Mouse (Mus musculus): ENCODE measurements at regions not wholly inside any gene's neighbourhood (a gene's known extent, or its start where the extent isn't known, plus 50 kb on each side); places are given as distances from the start of the nearest gene placed in this dataset.

DNA sequence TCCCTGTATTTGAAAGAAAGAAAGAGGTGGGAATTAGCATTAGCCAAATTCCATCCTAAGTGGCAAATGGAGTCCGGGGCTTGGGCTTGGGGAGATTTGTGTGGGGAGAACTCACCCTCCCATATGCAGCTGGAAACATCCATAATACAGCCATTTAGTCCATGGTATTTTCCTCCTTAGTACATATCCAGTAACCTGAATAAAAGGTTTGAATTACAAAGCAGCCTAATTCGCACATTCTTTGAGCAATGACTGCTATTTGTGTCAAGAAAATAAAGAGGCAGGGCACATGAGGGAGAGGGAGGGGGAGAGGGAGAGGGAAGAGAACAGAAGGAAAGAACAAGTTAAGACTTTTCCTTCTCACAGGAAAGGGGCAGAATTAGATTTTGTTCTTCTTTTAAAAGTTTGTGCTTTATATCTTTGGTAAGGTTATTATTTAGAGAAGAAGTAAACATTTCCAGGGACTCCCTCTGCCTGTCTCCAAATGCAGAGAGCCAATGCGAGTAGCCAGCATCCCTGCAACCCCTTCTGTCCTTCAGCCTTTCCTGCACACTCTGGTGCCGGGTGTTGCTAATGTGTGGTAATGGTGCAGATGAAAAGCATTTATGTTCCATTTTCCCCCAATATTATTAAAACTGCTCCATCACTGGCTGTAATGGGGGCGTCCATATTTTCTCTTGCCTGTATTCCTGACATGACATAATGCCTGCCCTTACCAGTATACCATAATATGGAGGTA lies 530.6 kb upstream of the Lsamp start:
- no peaks in the 10 kb centered on the region for H3K36me3 ChIP-seq (ENCODE audit: control insufficient read depth, insufficient read depth, low read length)
- H3K9ac ChIP-seq (replicated peaks; ENCODE audit: low read depth, low read length), result no peak overlapping the region
- H3K4me3 ChIP-seq (ENCODE audit: low read depth, low read length), result no peak overlapping the region
- no peaks in the 10 kb centered on the region for H3K4me1 ChIP-seq (ENCODE audit: control insufficient read depth, insufficient read depth, low read length)
- no peak for ATAC-seq (ENCODE audit: insufficient number of reproducible peaks, insufficient read depth, low FRiP score, low read depth)
- no peak overlapping the region for H3K27ac ChIP-seq (ENCODE audit: low read length)
- no peak overlapping the region for H3K4me2 ChIP-seq (replicated peaks; ENCODE audit: low read depth, low read length)
- WGBS, result 61% methylated on average over 5 of the region's 5 CpGs
- no peaks in the 10 kb centered on the region for H3K9me3 ChIP-seq (ENCODE audit: control insufficient read depth, low read depth, low read length)
- H3K27me3 ChIP-seq (ENCODE audit: control insufficient read depth, insufficient read depth, low read length), result no peaks in the 10 kb centered on the region

Data from stomach, embryonic 14.5 days (tissue).